ENCODE assay signal across 18 mouse cellular contexts in the genomic region with DNA sequence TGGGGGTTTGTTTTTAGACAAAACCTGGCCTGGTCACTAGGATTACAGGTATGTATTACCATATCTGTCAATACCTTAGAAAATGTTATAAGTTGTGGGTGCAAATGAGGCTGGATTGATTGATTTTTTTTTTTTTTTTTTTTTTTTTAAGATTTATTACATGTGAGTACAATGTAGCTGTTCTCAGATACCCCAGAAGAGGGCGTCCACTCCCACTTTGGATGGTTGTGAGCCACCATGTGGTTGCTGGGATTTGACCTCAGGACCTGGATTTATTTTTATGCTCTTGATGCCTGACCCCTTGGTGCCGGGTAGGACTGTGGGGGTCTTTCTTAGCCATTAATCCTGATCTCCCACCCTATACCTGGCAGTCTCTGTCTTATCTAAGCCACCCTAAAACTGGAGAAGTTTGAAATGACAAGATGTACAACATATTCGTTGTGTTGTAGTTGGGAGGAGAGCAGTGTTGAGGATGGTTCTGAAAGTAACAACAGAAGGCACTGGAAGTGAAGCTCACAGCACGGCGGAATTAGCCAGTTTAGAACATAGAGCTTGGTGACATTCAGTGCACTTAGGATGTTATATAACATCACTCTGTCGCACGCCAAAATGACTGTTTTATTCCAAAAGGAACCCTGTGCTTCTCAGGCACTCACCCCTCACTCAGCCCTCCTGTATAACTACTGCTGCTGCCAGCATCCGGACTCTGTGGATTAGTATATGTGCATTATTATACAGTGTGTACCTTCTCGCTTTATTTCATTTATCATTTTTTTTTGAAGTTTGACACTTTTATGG. TPM values are rescaled to one million over a fixed set of nuclear protein-coding genes. Genes with fewer than 3 reads are reported as not detected.
A peak's percentile ranks its signal among the peaks of the same experiment; 100 is the strongest.
DNase-seq lines count a peak whose midpoint lies in the region; ATAC-seq and TF ChIP-seq lines count a peak whose summit lies in the region.
"Had no signal": no experiment of that assay in that cellular context is flagged by ENCODE, and none has a peak within 500 bp of the region (broad histone marks: within the 10 kb centered on the region; RNA-seq: fewer than 3 reads in every experiment).

No protein-coding gene starts in this region.

- H3K36me3 ChIP-seq in heart, adult 2 months (ENCODE audit: control insufficient read depth, insufficient read depth, low read length), result peaks cover 14% of the 10 kb centered on the region
- peaks cover 55% of the 10 kb centered on the region for H3K36me3 ChIP-seq in ES-E14 (ENCODE audit: control insufficient read depth, insufficient read depth, low read length, poor library complexity, severe bottlenecking)
- peaks cover 35% of the 10 kb centered on the region for H3K36me3 ChIP-seq in stomach, postnatal 0 days (ENCODE audit: control insufficient read depth, insufficient read depth, low read length)

- TF ChIP-seq POLR2A in heart, adult 2 months (IDR thresholded peaks at IDR 0.05; ENCODE audit: insufficient read depth, low read depth, low read length), result no peak
- TF ChIP-seq POLR2A in lung, adult 2 months (IDR thresholded peaks at IDR 0.05; ENCODE audit: borderline replicate concordance, extremely low read depth, low read depth, low read length), result no peak

- intact Hi-C loops in heart, adult 2 months (cut with DNase I), result no loop called here

- ATAC-seq in stomach, postnatal 0 days (ENCODE audit: low FRiP score, low TSS enrichment), result no peak
- ATAC-seq: forebrain, embryonic 14.5 days had no signal

- TF ChIP-seq EP300 in heart, adult 2 months (IDR thresholded peaks at IDR 0.05; ENCODE audit: insufficient read depth, low read depth, low read length), result no peak
- TF ChIP-seq EP300 in stomach, postnatal 0 days (optimal IDR thresholded peaks at IDR 0.05), result no peak

- no peaks in the 10 kb centered on the region for H3K79me2 ChIP-seq in heart, adult 2 months (replicated peaks; ENCODE audit: control insufficient read depth, insufficient read depth, low read length)

- no peak overlapping the region for H3K9ac ChIP-seq in heart, adult 2 months (ENCODE audit: low read depth, low read length)
- no peak overlapping the region for H3K9ac ChIP-seq in ES-E14 (ENCODE audit: insufficient read depth, low read depth, low read length, poor library complexity, severe bottlenecking)
- H3K9ac ChIP-seq in stomach, postnatal 0 days (ENCODE audit: low read length), result no peak overlapping the region
- H3K9ac ChIP-seq: hindbrain, embryonic 14.5 days had no signal

- TF ChIP-seq CTCF in heart, adult 2 months (IDR thresholded peaks at IDR 0.05), result peak; percentile 29
- no peak for TF ChIP-seq CTCF in lung, adult 2 months (IDR thresholded peaks at IDR 0.05; ENCODE audit: insufficient read depth, low read length)
- peak; percentile 18; the same call in 1 of the 2 replicates for TF ChIP-seq CTCF in stomach, postnatal 0 days (IDR thresholded peaks at IDR 0.05; ENCODE audit: low read depth)

- WGBS in heart, adult 2 months, result 91% methylated on average over 9 of the region's 9 CpGs
- 93% methylated on average over 9 of the region's 9 CpGs for WGBS in lung, adult 2 months
- WGBS in stomach, postnatal 0 days, result 85% methylated on average over 9 of the region's 9 CpGs

- H3K9me3 ChIP-seq in ES-E14 (ENCODE audit: control insufficient read depth, insufficient read depth, low read depth, low read length), result no peaks in the 10 kb centered on the region
- H3K9me3 ChIP-seq in stomach, postnatal 0 days (ENCODE audit: control insufficient read depth, low read length), result no peaks in the 10 kb centered on the region

- H3K4me3 ChIP-seq in heart, adult 2 months, result no peak overlapping the region
- H3K4me3 ChIP-seq in lung, adult 2 months (replicated peaks; ENCODE audit: extremely low read depth, low read depth, low read length), result no peak overlapping the region
- no peak overlapping the region for H3K4me3 ChIP-seq in ES-E14 (ENCODE audit: insufficient read depth in 1 of 2, low read depth in 1 of 2, low read length in 2 of 2, poor library complexity in 1 of 2, severe bottlenecking in 1 of 2)
- H3K4me3 ChIP-seq in stomach, postnatal 0 days (ENCODE audit: low read depth, low read length), result no peak overlapping the region

- no peak overlapping the region for H3K27ac ChIP-seq in heart, adult 2 months
- H3K27ac ChIP-seq in ES-E14 (ENCODE audit: insufficient read depth, low read depth, low read length, poor library complexity, severe bottlenecking), result no peak overlapping the region
- no peak overlapping the region for H3K27ac ChIP-seq in stomach, postnatal 0 days (replicated peaks)
- H3K27ac ChIP-seq: hindbrain, embryonic 14.5 days had no signal

- in situ Hi-C loops in ES-E14 (cut with MboI; ENCODE audit: low sequenced_read_pairs in 2 of 2, unreplicated experiment in 2 of 2), result no loop called here

- H3K4me1 ChIP-seq in heart, adult 2 months (ENCODE audit: control insufficient read depth, insufficient read depth, low read length), result no peaks in the 10 kb centered on the region
- no peaks in the 10 kb centered on the region for H3K4me1 ChIP-seq in lung, adult 2 months (ENCODE audit: control insufficient read depth, insufficient read depth, low read length)
- no peaks in the 10 kb centered on the region for H3K4me1 ChIP-seq in ES-E14 (ENCODE audit: control insufficient read depth in 2 of 2, insufficient read depth in 2 of 2, low read length in 2 of 2, poor library complexity in 1 of 2)
- H3K4me1 ChIP-seq in stomach, postnatal 0 days (replicated peaks; ENCODE audit: control insufficient read depth, insufficient read depth), result no peaks in the 10 kb centered on the region

- no peaks in the 10 kb centered on the region for H3K27me3 ChIP-seq in heart, adult 2 months (ENCODE audit: control insufficient read depth, insufficient read depth, low read length)
- no peaks in the 10 kb centered on the region for H3K27me3 ChIP-seq in stomach, postnatal 0 days (ENCODE audit: control insufficient read depth, insufficient read depth, low read length)

- DNase-seq in heart, adult 2 months, result no peak
- no peak for DNase-seq in heart, adult 8-10 months (ENCODE audit: low spot score)
- DNase-seq in lung, postnatal 10 days, result peak; percentile 5
- no peak for DNase-seq in lung, adult 2 months
- DNase-seq in ES-E14 (ENCODE audit: low read depth, low spot score), result peak; percentile 24
- DNase-seq in stomach, postnatal 0 days (ENCODE audit: low spot score), result no peak
- no peak for DNase-seq in ovary, postnatal 10 days (ENCODE audit: low spot score)
- DNase-seq: adrenal gland, adult 2 months; cerebellum, postnatal 36 days; gastrocnemius, postnatal 25 days; kidney, postnatal 10 days; layer of hippocampus, postnatal 36 days; right cerebral cortex, postnatal 14 days; thymus, postnatal 14 days had no signal

- no peak overlapping the region for H3K4me2 ChIP-seq in stomach, postnatal 0 days (replicated peaks; ENCODE audit: low read depth)
- H3K4me2 ChIP-seq: hindbrain, embryonic 14.5 days had no signal

TF ChIP-seq in ES-E14, 5 proteins besides CTCF, POLR2A, EP300 and RAD21:
- TF ChIP-seq ZNF384 (IDR thresholded peaks at IDR 0.05; ENCODE audit: low read depth, low read length) (peak; percentile 93), CHD2 (IDR thresholded peaks at IDR 0.05; ENCODE audit: low read depth, low read length) (no peak), ZC3H11A (IDR thresholded peaks at IDR 0.05; ENCODE audit: borderline replicate concordance, low read depth, low read length) (no peak), MAFK (IDR thresholded peaks at IDR 0.05; ENCODE audit: insufficient read depth, low read depth, low read length) (no peak), HCFC1 (IDR thresholded peaks at IDR 0.05; ENCODE audit: borderline replicate concordance, insufficient read depth, low read length) (no peak)

RNA-seq across cellular contexts. Expression of a gene that starts 30.3 kb away (rescaled TPM):
- 10 to 100 TPM; 18.9 to 19.8 TPM for total RNA-seq in heart, adult 2 months (2021)
- 16.9 and 30.6 TPM in 2 replicates for polyA plus RNA-seq in heart, adult 2 months (2012; rRNA removed)
- 10 to 100 TPM; 18.8 to 24.0 (median 21.1) TPM for total RNA-seq in heart, adult 8-10 months (2022)
- 20.3 and 28.9 TPM in 2 replicates for polyA plus RNA-seq in lung, adult 2 months (2012; rRNA removed)
- 71.7 and 82.7 TPM in 2 replicates for total RNA-seq in ES-E14 (2012; rRNA removed)
- polyA plus RNA-seq in stomach, postnatal 0 days (2015; fragmentation: Nextera tagmentation; extraction: Ambion mirVana), result 27.9 and 28.5 TPM in 2 replicates

RNA-seq across cellular contexts. Expression of a gene that starts 46.9 kb away (rescaled TPM):
- total RNA-seq in heart, adult 2 months (2021), result 10 to 100 TPM; 21.6 to 33.0 TPM
- 32.7 and 53.4 TPM in 2 replicates for polyA plus RNA-seq in heart, adult 2 months (2012; rRNA removed)
- total RNA-seq in heart, adult 8-10 months (2022), result 10 to 100 TPM; 24.2 to 36.7 (median 31.4) TPM
- 2.6 and 2.9 TPM in 2 replicates for polyA plus RNA-seq in lung, adult 2 months (2012; rRNA removed)
- 0.11 TPM in 1 of 2 replicates, not detected in the other for total RNA-seq in ES-E14 (2012; rRNA removed)
- polyA plus RNA-seq in stomach, postnatal 0 days (2015; fragmentation: Nextera tagmentation; extraction: Ambion mirVana), result 0.39 and 0.47 TPM in 2 replicates
- total RNA-seq: layer of hippocampus, postnatal 36 days; neutrophil, adult 5-6 weeks had no signal
- polyA plus RNA-seq: forebrain, embryonic 14.5 days; heart, embryonic 14.5 days; hindbrain, embryonic 14.5 days had no signal

RNA-seq across cellular contexts. Expression of a gene that starts 52.8 kb away (rescaled TPM):
- 10 to 100 TPM; 32.7 to 36.6 TPM for total RNA-seq in heart, adult 2 months (2021)
- 12.7 and 21.5 TPM in 2 replicates for polyA plus RNA-seq in heart, adult 2 months (2012; rRNA removed)
- 10 to 100 TPM; 32.2 to 39.2 (median 37.1) TPM for total RNA-seq in heart, adult 8-10 months (2022)
- polyA plus RNA-seq in lung, adult 2 months (2012; rRNA removed), result 17.3 and 32.0 TPM in 2 replicates
- 41.5 and 67.5 TPM in 2 replicates for total RNA-seq in ES-E14 (2012; rRNA removed)
- 121 and 125 TPM in 2 replicates for polyA plus RNA-seq in stomach, postnatal 0 days (2015; fragmentation: Nextera tagmentation; extraction: Ambion mirVana)

RNA-seq across cellular contexts. Expression of a gene that starts 52.9 kb away (rescaled TPM):
- 100 to 1,000 TPM; 263 to 301 TPM for total RNA-seq in heart, adult 2 months (2021)
- polyA plus RNA-seq in heart, adult 2 months (2012; rRNA removed), result 88.7 and 97.0 TPM in 2 replicates
- 100 to 1,000 TPM; 252 to 291 (median 269) TPM for total RNA-seq in heart, adult 8-10 months (2022)
- 123 and 198 TPM in 2 replicates for polyA plus RNA-seq in lung, adult 2 months (2012; rRNA removed)
- 77.9 and 99.5 TPM in 2 replicates for total RNA-seq in ES-E14 (2012; rRNA removed)
- polyA plus RNA-seq in stomach, postnatal 0 days (2015; fragmentation: Nextera tagmentation; extraction: Ambion mirVana), result 259 and 270 TPM in 2 replicates

Comparison
In these comparisons a context has a peak if more than half of its experiments do, and no peak if none do; other contexts are left out.
1. DNase-seq: peak in lung, postnatal 10 days (single experiment) and ES-E14 (single experiment); none in heart, adult 2 months (0 of 2), heart, adult 8-10 months (single experiment), lung, adult 2 months (single experiment), stomach, postnatal 0 days (single experiment) and ovary, postnatal 10 days (single experiment).
2. RNA of a gene that starts 46.9 kb away (total RNA-seq): 24.2 to 36.7 TPM in heart, adult 8-10 months and 21.6 to 33.0 TPM in heart, adult 2 months; 0.11 TPM in ES-E14; every median in the first group is over 10 times any median in the second.